Mouse (Mus musculus) cerebellum, postnatal 4 days (tissue): Measurements from ENCODE around the gene Zfp969.
"Not testable (repeated sequence)": the region's sequence is repeated elsewhere in the genome, so short reads cannot be mapped to it uniquely, and the experiment has no call there.

Experiments
- DNase-seq, 2 experiments: peaks; one replicate each; pipeline ENCODE4 v3.0.0; 2022; ENCODE audit warnings: low spot score in 2 of 2, mixed read lengths in 1 of 2

Zfp969 gene

GRCm38 (mm10) chr2:175703546-175703945, at the start of gene Zfp969:
TSS of gene Zfp969 (minus strand) at chr2:175703646.
- DNase-seq, result not testable (repeated sequence)

DNA sequence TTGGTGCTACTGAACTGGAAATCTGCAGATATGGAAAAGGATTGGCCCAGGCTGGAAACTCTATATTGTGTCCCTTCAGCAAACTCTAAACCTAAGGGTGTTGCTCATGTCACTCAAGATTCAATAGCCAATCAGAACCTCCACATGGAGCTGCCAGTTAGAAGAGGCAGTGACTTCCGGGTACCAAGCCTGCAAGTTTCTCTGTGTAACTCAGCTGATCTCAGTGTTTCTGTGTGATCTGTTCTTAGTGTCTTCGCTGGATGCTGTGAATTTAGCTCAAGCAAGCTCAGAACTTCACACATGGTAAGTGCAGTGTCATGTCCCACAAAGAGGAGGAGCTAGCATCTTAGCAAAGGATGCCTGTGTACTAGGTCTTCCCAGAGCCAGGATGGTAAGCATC, 37.8 kb upstream of the Zfp969 start, which contains the start of gene Gm2007:
Gene Gm2007 (plus strand): TSS at position 301 of the 400 bp plus-strand sequence.
- not testable (repeated sequence) for DNase-seq

GRCm38 (mm10) chr2:175643678-175644077, 59.8 kb downstream of the Zfp969 start, which contains the start of gene Gm11007:
TSS of gene Gm11007 (plus strand) at chr2:175643978.
- not testable (repeated sequence) for DNase-seq
